Mouse (Mus musculus) adrenal gland, adult 18-20 months (tissue): ENCODE measurements around the gene Akr1c12. TPM values are rescaled to one million over a fixed set of nuclear protein-coding genes. Genes with fewer than 3 reads are reported as not detected.

Source experiments
- total RNA-seq, 2 experiments: library from RNA; stranded (reverse); gene quantifications; 1 replicate in 1 of 2; 2 replicates in 1 of 2; pipeline ENCODE4 v1.2.3; 2021

The Akr1c12 gene
- total RNA-seq, 2 experiments from 2014 or later: not detected

Other genes starting within 250 kb of the Akr1c12 start
- 1 to 10 TPM; 1.9 to 2.4 TPM for gene Akr1c14, start 230.4 kb downstream of the Akr1c12 start, total RNA-seq
- 1,000 to 10,000 TPM in 1 of 2 experiments, under 1 TPM in 1; 0.74 to 3,425 TPM for gene Akr1c18, start 128.8 kb downstream of the Akr1c12 start, total RNA-seq
- gene Akr1c13, start 88.3 kb downstream of the Akr1c12 start, total RNA-seq: 10 to 100 TPM in 1 of 2 experiments, 1 to 10 TPM in 1; 8.7 to 18.3 TPM
- gene Akr1c19, start 50.7 kb downstream of the Akr1c12 start, total RNA-seq: under 1 TPM; 0.23 to 0.77 TPM
- gene Akr1c6, start 154.9 kb upstream of the Akr1c12 start, total RNA-seq: not detected
- gene Akr1c20, start 243.9 kb upstream of the Akr1c12 start, total RNA-seq: under 1 TPM; 0.51 to 0.60 TPM